Mouse (Mus musculus) hindlimb bud, embryonic 11.5 days (tissue): ENCODE data around the gene Pkd1.

Source experiments
- DNase-seq: peaks from one replicate; pipeline ENCODE4 v3.0.0-alpha.2; 2012; ENCODE audit warnings: low read depth, low spot score; ENCODE audit errors: extremely low spot score

Gene Pkd1

DNA sequence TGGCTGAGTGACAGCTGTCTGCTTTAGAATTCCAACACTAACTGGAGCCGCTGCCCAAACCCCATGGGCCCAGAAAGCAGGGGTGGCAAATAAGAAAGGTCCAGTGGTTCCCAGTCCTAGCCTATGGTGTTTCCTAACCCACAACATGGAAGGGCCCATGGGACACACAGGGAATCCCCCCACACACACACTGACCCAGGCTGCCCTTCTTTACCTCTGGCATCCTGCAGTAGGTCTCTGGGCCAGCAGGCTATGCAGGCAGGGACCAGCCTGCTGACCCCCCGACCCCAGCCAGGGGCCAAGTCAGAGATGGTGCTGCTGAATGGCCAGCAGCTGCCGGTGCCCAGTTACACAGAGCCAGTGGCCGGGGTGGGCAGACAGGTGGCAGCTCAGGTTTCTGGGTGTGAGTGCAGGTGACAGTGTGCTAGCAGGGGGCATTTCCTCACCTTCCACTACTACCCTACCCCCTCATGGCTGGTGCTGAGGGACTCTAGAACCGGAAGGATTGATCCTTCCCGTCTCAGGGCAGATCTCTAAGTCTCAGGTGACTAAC is 93.2 kb downstream of the Pkd1 start:
- no peak for DNase-seq

DNA sequence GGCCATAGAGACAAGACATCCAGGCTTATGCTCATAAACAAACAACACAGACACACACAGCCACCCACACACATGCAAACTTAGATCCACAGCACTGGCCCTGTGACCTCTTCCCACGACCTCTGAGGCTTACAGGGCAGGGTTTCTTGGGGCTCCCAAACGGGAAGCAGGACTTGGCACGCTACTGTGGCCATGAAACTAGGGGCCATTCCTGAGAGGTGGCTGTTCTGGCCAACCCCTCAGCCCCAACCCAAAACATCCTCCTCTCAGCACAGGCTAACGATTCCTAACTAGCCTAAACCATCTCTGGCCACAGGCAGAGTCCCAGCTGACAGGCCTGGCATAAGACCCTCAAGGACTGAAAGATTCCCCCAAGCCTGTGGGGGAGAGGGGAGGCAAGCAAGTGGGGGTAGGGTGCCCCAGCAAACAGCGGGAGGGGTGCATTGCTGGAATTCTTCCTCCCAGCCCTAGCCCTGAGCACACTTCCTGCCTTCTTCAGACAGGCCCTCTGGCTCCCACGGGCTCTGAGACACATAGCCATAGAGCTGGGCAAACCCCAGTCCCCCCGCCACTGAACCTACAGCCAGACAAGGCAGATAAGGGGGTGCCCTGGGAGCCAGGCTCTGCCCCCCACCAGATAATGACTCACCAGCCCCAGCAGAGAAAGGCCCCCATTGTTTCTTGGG is 94.5 kb downstream of the Pkd1 start:
- DNase-seq, result no peak

DNA sequence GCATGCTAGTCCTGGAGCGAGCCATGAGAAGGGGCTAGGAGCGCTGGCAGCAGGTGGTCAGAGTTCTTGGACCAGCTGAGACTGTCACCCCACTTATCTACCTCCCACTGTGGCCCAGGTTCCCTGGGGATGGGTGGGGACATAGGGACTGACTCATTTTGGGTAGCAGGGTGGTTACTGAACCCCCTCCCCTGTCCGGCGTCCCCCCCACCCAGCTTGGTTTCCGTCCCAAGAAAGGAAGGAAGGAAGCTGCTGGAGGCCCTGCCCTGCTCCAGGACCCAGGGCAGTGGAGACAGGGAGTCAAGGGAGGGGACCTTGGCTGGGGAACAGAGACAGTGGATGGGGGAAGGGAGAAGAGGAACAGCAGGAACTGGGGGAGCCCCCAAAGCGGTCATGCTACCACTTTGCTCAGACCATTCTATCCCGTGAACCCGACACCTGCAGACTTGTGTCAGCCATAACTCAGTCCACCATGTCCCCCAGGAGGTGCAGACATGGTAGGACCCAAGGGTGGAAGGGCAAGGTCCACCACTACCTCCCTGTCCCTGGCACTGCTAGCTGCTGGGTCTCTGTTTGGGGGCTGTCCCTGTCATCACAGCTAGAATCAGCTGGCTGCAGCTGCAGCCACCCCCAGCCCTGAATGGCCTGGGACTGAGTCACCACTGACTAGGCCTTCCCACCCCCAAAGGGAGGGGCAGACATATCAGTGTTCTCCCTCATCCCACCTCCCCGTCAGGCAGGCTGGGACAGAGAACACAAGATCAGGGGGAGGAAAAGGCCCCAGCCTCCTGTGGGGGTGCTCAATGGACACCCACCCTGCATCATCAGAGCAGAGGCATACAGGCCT is 95.5 kb downstream of the Pkd1 start:
- DNase-seq, result no peak

DNA sequence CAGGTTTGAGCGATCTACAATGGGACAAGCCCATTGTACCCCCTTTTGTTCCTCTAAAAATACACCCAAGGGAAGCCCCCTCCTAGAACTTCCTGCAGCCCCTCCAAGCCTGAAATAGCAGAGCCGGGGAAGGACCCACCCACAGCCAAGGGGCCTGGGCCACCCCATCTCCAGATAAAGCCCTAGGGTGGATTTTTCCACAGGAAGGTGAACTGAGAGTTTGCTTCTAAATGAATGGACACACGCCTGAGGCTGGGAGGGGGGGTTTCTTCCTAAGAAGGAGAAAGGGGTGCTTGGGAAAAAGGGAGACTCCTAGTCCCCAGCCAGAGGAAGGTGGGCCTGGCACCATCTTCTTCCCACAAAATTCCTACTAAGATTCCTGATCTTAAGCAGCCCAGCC is 96.3 kb downstream of the Pkd1 start:
- no peak for DNase-seq
